Mouse (Mus musculus): ENCODE results near the gene Crebl2. TPM values are rescaled to one million over a fixed set of nuclear protein-coding genes. Genes with fewer than 3 reads are reported as not detected.

The Crebl2 gene
- total and polyA plus RNA-seq, 3 experiments = 1.5 to 3.7 TPM; not detected in 1

DNA sequence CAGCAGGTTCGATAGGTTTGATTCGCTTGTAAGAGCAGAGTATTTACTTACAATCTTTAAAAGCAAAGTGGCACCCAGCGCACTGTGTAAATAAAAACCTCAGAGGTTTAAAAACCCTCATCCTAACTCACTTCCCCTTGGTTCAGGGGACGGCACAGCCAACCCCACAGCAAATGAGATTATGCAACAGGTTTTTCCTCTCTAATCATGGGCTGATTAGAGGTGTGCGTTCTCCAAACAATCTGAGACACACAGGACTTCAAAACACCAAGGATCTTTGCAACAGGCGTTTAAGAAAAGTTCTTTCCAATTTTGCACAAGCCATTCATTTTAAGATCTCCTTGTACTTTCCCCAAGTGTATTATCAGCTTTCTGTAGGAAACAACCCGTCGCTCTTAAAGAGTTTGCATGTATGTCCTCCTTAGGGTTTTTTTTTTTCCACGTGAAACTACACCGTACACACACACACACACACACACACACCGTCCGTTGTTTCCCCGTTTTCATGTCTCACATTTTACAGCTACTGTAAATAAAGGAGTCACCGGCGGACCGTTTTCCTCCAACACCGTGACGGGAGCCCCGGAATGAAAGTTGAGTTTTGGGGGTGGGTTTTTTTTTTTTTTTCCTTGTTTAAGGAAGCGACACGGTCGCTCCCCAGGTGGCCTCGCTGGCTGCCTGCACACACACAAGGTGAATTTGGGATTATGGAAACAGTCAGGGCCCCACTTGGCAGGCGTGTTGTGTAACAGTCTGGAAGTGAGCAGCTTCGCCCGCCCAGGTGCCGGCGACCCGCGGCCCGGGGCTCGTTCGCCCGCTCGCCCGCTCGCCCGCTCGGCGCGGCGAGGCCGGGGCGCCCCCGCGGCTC, 38.5 kb upstream of the Crebl2 start:
- Histone ChIP-seq H3K27ac (ENCODE audit: control insufficient read depth, low read depth, low read length) (peak overlapping the region; percentile 88), H3K36me3 (ENCODE audit: control insufficient read depth in 1 of 2, insufficient read depth in 2 of 2, low read length in 2 of 2) (peaks cover 0 to 4% of the 10 kb centered on the region in 2 experiments; a peak in 1 of 4 replicates), H3K9me3 (replicated peaks; ENCODE audit: insufficient read depth, low read length) (no peaks in the 10 kb centered on the region), H3K27me3 (ENCODE audit: control insufficient read depth in 1 of 2, insufficient read depth in 2 of 2, low read length in 2 of 2) (no peaks in the 10 kb centered on the region), H3K4me1 (ENCODE audit: control insufficient read depth in 1 of 2, insufficient read depth in 2 of 2, low read length in 2 of 2) (peaks cover 0 to 4% of the 10 kb centered on the region in 2 experiments; a peak in 2 of 4 replicates), H3K4me3 (ENCODE audit: control insufficient read depth in 1 of 2, insufficient read depth in 1 of 2, low read depth in 2 of 2, low read length in 2 of 2) (peak overlapping the region; percentile 82 to 96), H3K9ac (ENCODE audit: control insufficient read depth, low read depth, low read length, poor library complexity, severe bottlenecking) (peak overlapping the region; percentile 94), H3K79me2 (ENCODE audit: control insufficient read depth, insufficient read depth, low read length, poor library complexity) (peaks cover 5% of the 10 kb centered on the region; the same call in 1 of the 2 replicates)
- DNase-seq (ENCODE audit: low read depth, low spot score) = peak; percentile 85
- TF ChIP-seq NELFE (IDR thresholded peaks at IDR 0.05; ENCODE audit: low read depth, low read length) = no peak
- TF ChIP-seq JUND (IDR thresholded peaks at IDR 0.05; ENCODE audit: low read depth, low read length) = no peak
- no peak for TF ChIP-seq MAFK (IDR thresholded peaks at IDR 0.05; ENCODE audit: borderline replicate concordance, low read depth, low read length)
- TF ChIP-seq ZMIZ1 (IDR thresholded peaks at IDR 0.05; ENCODE audit: low read depth, low read length) = no peak
- peak; percentile 67 for TF ChIP-seq SIN3A (IDR thresholded peaks at IDR 0.05; ENCODE audit: low read length)
- no peak for TF ChIP-seq MAZ (IDR thresholded peaks at IDR 0.05; ENCODE audit: low read depth, low read length)
- no peak for TF ChIP-seq KAT2A (conservative IDR thresholded peaks at IDR 0.05; ENCODE audit: low read depth, low read length)
- no peak for TF ChIP-seq HCFC1 (IDR thresholded peaks at IDR 0.05; ENCODE audit: low read depth, low read length)
- TF ChIP-seq POLR2AphosphoS2 (IDR thresholded peaks at IDR 0.05; ENCODE audit: low read length) = no peak
- no peak for TF ChIP-seq GABPA (IDR thresholded peaks at IDR 0.05; ENCODE audit: low read depth, low read length)
- TF ChIP-seq TAL1 (IDR thresholded peaks at IDR 0.05; ENCODE audit: low read length) = no peak
- TF ChIP-seq MXI1 (IDR thresholded peaks at IDR 0.05; ENCODE audit: low read depth, low read length) = peak; percentile 79
- TF ChIP-seq ETS1 (IDR thresholded peaks at IDR 0.05; ENCODE audit: low read depth, low read length) = no peak; the same call in none of the 2 replicates
- peak; percentile 22; the same call in 1 of the 2 replicates for TF ChIP-seq UBTF (IDR thresholded peaks at IDR 0.05; ENCODE audit: borderline replicate concordance, insufficient read depth, low read depth, low read length)
- no peak for TF ChIP-seq USF2 (IDR thresholded peaks at IDR 0.05; ENCODE audit: borderline replicate concordance in 1 of 2, insufficient read depth in 1 of 2, low read depth in 1 of 2, low read length in 2 of 2)
- no peak for TF ChIP-seq ELF1 (IDR thresholded peaks at IDR 0.05; ENCODE audit: low read depth, low read length)
- TF ChIP-seq ZNF384 (IDR thresholded peaks at IDR 0.05; ENCODE audit: low read depth, low read length) = peak; percentile 52; the same call in 1 of the 2 replicates
- TF ChIP-seq MYB (IDR thresholded peaks at IDR 0.05; ENCODE audit: low read depth, low read length) = no peak
- TF ChIP-seq GATA1 (IDR thresholded peaks at IDR 0.05; ENCODE audit: low read depth, low read length) = 0 out of 2 replicates have a peak, but pooled peaks have one; percentile 3
- TF ChIP-seq E2F4 (IDR thresholded peaks at IDR 0.05; ENCODE audit: borderline replicate concordance, low read depth, low read length) = no peak
- peak; percentile 75 for TF ChIP-seq RCOR1 (IDR thresholded peaks at IDR 0.05; ENCODE audit: low read depth, low read length)
- no peak for TF ChIP-seq RAD21 (IDR thresholded peaks at IDR 0.05; ENCODE audit: low read depth, low read length)
- no peak for TF ChIP-seq ZC3H11A (IDR thresholded peaks at IDR 0.05; ENCODE audit: low read depth, low read length)
- peak; percentile 11; the same call in 1 of the 2 replicates for TF ChIP-seq BHLHE40 (IDR thresholded peaks at IDR 0.05; ENCODE audit: borderline replicate concordance, low read depth, low read length)
- no peak for TF ChIP-seq MEF2A (IDR thresholded peaks at IDR 0.05; ENCODE audit: extremely low read depth, insufficient replicate concordance, low read depth, low read length, poor library complexity, severe bottlenecking)
- no peak for TF ChIP-seq NRF1 (IDR thresholded peaks at IDR 0.05; ENCODE audit: insufficient read depth, low read depth, low read length, poor library complexity, severe bottlenecking)
- no peak for TF ChIP-seq USF1 (IDR thresholded peaks at IDR 0.05; ENCODE audit: low read depth, low read length)
- TF ChIP-seq EP300 (IDR thresholded peaks at IDR 0.05; ENCODE audit: low read depth in 1 of 2, low read length in 2 of 2) = peak in 1 of 2 experiments; percentile 8; a peak in 2 of 4 replicates
- no peak for TF ChIP-seq SMC3 (IDR thresholded peaks at IDR 0.05; ENCODE audit: low read depth, low read length)
- TF ChIP-seq MAX (IDR thresholded peaks at IDR 0.05; ENCODE audit: low read length) = no peak
- TF ChIP-seq CHD1 (IDR thresholded peaks at IDR 0.05; ENCODE audit: low read depth, low read length) = peak; percentile 62; the same call in 1 of the 2 replicates
- TF ChIP-seq ZKSCAN1 (IDR thresholded peaks at IDR 0.05; ENCODE audit: low read depth, low read length) = no peak
- no peak for TF ChIP-seq POLR2A (IDR thresholded peaks at IDR 0.05; ENCODE audit: control insufficient read depth in 1 of 2, insufficient read depth in 1 of 2, low read depth in 1 of 2, low read length in 2 of 2, poor library complexity in 1 of 2)
- no peak for TF ChIP-seq CHD2 (IDR thresholded peaks at IDR 0.05; ENCODE audit: low read length)
- TF ChIP-seq POLR2AphosphoS5 (IDR thresholded peaks at IDR 0.05; ENCODE audit: borderline replicate concordance, low read depth, low read length) = no peak
